ENCODE assay signal across 9 mouse cellular contexts in genomic region chr1:168476216-168476897, GRCm38 (mm10). TPM values are rescaled to one million over a fixed set of nuclear protein-coding genes. Genes with fewer than 3 reads are reported as not detected.
A peak's percentile ranks its signal among the peaks of the same experiment; 100 is the strongest.
DNase-seq lines count a peak whose midpoint lies in the region; ATAC-seq and TF ChIP-seq lines count a peak whose summit lies in the region.
"Had no signal": no experiment of that assay in that cellular context is flagged by ENCODE, and none has a peak within 500 bp of the region (broad histone marks: within the 10 kb centered on the region; RNA-seq: fewer than 3 reads in every experiment).

No protein-coding gene starts in this region.

- TF ChIP-seq CTCF in kidney, adult 2 months (conservative IDR thresholded peaks at IDR 0.05; ENCODE audit: insufficient read depth, insufficient read length, low read depth, low read length) = no peak
- TF ChIP-seq CTCF in thymus, adult 2 months (IDR thresholded peaks at IDR 0.05; ENCODE audit: borderline replicate concordance, control insufficient read depth, extremely low read depth, insufficient read depth, low read length, poor library complexity) = no peak

- DNase-seq in kidney, adult 2 months = peak; percentile 31
- DNase-seq in kidney, adult 11 months = no peak
- DNase-seq in adrenal gland, postnatal 10 days = peak; percentile 61
- no peak for DNase-seq in heart, embryonic 10.5 days (ENCODE audit: low spot score)
- DNase-seq in limb, embryonic 14.5 days (ENCODE audit: low spot score) = peak; percentile 52
- DNase-seq in thymus, postnatal 36 days = no peak
- DNase-seq in cerebellum, adult 11-12 months = no peak
- no peak for DNase-seq in thymus, adult 2 months

- H3K36me3 ChIP-seq in kidney, adult 2 months (ENCODE audit: control insufficient read depth, insufficient read depth, low read length) = no peaks in the 10 kb centered on the region
- no peaks in the 10 kb centered on the region for H3K36me3 ChIP-seq in heart, embryonic 10.5 days
- H3K36me3 ChIP-seq in limb, embryonic 14.5 days (ENCODE audit: control insufficient read depth, insufficient read depth, low read length) = no peaks in the 10 kb centered on the region
- H3K36me3 ChIP-seq in thymus, adult 2 months (ENCODE audit: control insufficient read depth, insufficient read depth, low read length) = no peaks in the 10 kb centered on the region

- no peaks in the 10 kb centered on the region for H3K9me3 ChIP-seq in heart, embryonic 10.5 days
- H3K9me3 ChIP-seq in limb, embryonic 14.5 days (ENCODE audit: control insufficient read depth, low read length) = no peaks in the 10 kb centered on the region

- H3K4me1 ChIP-seq in kidney, adult 2 months (ENCODE audit: control insufficient read depth, insufficient read depth, low read length) = 0 out of 2 replicates have a peak, but pooled peaks cover 3% of the 10 kb centered on the region
- peaks cover 39% of the 10 kb centered on the region for H3K4me1 ChIP-seq in heart, embryonic 10.5 days
- peaks cover 20% of the 10 kb centered on the region for H3K4me1 ChIP-seq in limb, embryonic 14.5 days (ENCODE audit: control insufficient read depth, insufficient read depth, low read length)
- no peaks in the 10 kb centered on the region for H3K4me1 ChIP-seq in thymus, adult 2 months (replicated peaks; ENCODE audit: control insufficient read depth, insufficient read depth, low read length)

- H3K9ac ChIP-seq in limb, embryonic 14.5 days (ENCODE audit: low read depth, low read length, severe bottlenecking) = no peak overlapping the region

- no peak overlapping the region for H3K4me3 ChIP-seq in kidney, adult 2 months (ENCODE audit: insufficient read depth, low read depth, low read length)
- H3K4me3 ChIP-seq in heart, embryonic 10.5 days = no peak overlapping the region
- H3K4me3 ChIP-seq in limb, embryonic 14.5 days (replicated peaks; ENCODE audit: low read length) = no peak overlapping the region
- no peak overlapping the region for H3K4me3 ChIP-seq in thymus, adult 2 months (ENCODE audit: control insufficient read depth, insufficient read depth, low read length)

- no peak overlapping the region for H3K27ac ChIP-seq in kidney, adult 2 months (ENCODE audit: insufficient read depth, low read depth, low read length)
- H3K27ac ChIP-seq in heart, embryonic 10.5 days = peak overlapping the region; percentile 78
- H3K27ac ChIP-seq in limb, embryonic 14.5 days (replicated peaks; ENCODE audit: low read depth, low read length) = no peak overlapping the region
- H3K27ac ChIP-seq in thymus, adult 2 months (ENCODE audit: control insufficient read depth, insufficient read depth, low read length) = no peak overlapping the region

- WGBS in kidney, adult 2 months = 57% methylated on average over 14 of the region's 14 CpGs
- WGBS in heart, embryonic 10.5 days = 56% methylated on average over 14 of the region's 14 CpGs
- WGBS in limb, embryonic 14.5 days = 55% methylated on average over 14 of the region's 14 CpGs
- WGBS in thymus, adult 2 months = 89% methylated on average over 14 of the region's 14 CpGs

- ATAC-seq in limb, embryonic 14.5 days (ENCODE audit: low FRiP score, low read depth) = peak; percentile 64
- ATAC-seq: intestine, postnatal 0 days had no signal

- no peak overlapping the region for H3K4me2 ChIP-seq in limb, embryonic 14.5 days (replicated peaks; ENCODE audit: low read depth, low read length, severe bottlenecking)

- TF ChIP-seq POLR2A in kidney, adult 2 months (IDR thresholded peaks at IDR 0.05; ENCODE audit: low read depth, low read length) = no peak
- TF ChIP-seq POLR2A in limb, embryonic 14.5 days (IDR thresholded peaks at IDR 0.05; ENCODE audit: borderline replicate concordance, extremely low read depth, insufficient read depth, insufficient read length) = no peak
- no peak for TF ChIP-seq POLR2A in thymus, adult 2 months (IDR thresholded peaks at IDR 0.05; ENCODE audit: control insufficient read depth, extremely low read depth, insufficient read depth, low read length, poor library complexity)

- H3K27me3 ChIP-seq in kidney, adult 2 months (replicated peaks; ENCODE audit: control insufficient read depth, insufficient read depth, low read length) = no peaks in the 10 kb centered on the region
- no peaks in the 10 kb centered on the region for H3K27me3 ChIP-seq in heart, embryonic 10.5 days (ENCODE audit: insufficient read depth, poor library complexity, severe bottlenecking)
- H3K27me3 ChIP-seq in limb, embryonic 14.5 days (ENCODE audit: control insufficient read depth, insufficient read depth, low read length) = no peaks in the 10 kb centered on the region
- no peaks in the 10 kb centered on the region for H3K27me3 ChIP-seq in thymus, adult 2 months (ENCODE audit: control insufficient read depth, insufficient read depth, low read length)

RNA-seq across cellular contexts. Expression of gene Pbx1, which starts 44.3 kb away (rescaled TPM):
- 46.9 and 49.2 TPM in 2 replicates for polyA plus RNA-seq in kidney, adult 2 months (2012; rRNA removed)
- total RNA-seq in adrenal gland, postnatal 10 days (2021) = 100 to 1,000 TPM; 117 to 131 TPM
- 19.7 and 29.5 TPM in 2 replicates for polyA plus RNA-seq in heart, embryonic 10.5 days (2016; fragmentation: Nextera tagmentation; extraction: Ambion mirVana)
- 48.2 and 59.9 TPM in 2 replicates for polyA plus RNA-seq in limb, embryonic 14.5 days (2012; rRNA removed)
- 26.5 and 32.1 TPM in 2 replicates for polyA plus RNA-seq in limb, embryonic 14.5 days (2014; fragmentation: Nextera tagmentation; extraction: Ambion mirVana)
- polyA plus RNA-seq in thymus, adult 2 months (2012; rRNA removed) = 9.4 and 13.0 TPM in 2 replicates

Comparison
In these comparisons a context has a peak if more than half of its experiments do, and no peak if none do; other contexts are left out.
1. DNase-seq: peak in kidney, adult 2 months (single experiment), adrenal gland, postnatal 10 days (single experiment) and limb, embryonic 14.5 days (single experiment); none in kidney, adult 11 months (single experiment), heart, embryonic 10.5 days (single experiment), thymus, postnatal 36 days (0 of 2), cerebellum, adult 11-12 months (single experiment) and thymus, adult 2 months (single experiment).